Mouse (Mus musculus) G1E (cell line): ENCODE measurements around the gene Dlgap3.

ENCODE experiments used
- CTCF ChIP-seq: IDR thresholded peaks from 2 replicates; pipeline ENCODE4 v1.5.1; 2012; ENCODE audit warnings: low read depth, low read length, inconsistent platforms, mixed read lengths
- POLR2AphosphoS5 ChIP-seq: IDR thresholded peaks from 2 replicates; pipeline ENCODE4 v1.6.1; 2012; ENCODE audit warnings: low read depth, low read length, inconsistent platforms; ENCODE audit not compliant: insufficient replicate concordance

- no peak for TF ChIP-seq POLR2AphosphoS5
- TF ChIP-seq CTCF, result no peak
Observed at GRCm38 (mm10) chr4:127170866-127171265, 1.9 kb downstream of the Dlgap3 start.
